Mouse (Mus musculus) large intestine, adult 2 months (tissue): ENCODE results near the gene Zeb2. TPM values are rescaled to one million over a fixed set of nuclear protein-coding genes. Genes with fewer than 3 reads are reported as not detected.
"Not testable (repeated sequence)": the region's sequence is repeated elsewhere in the genome, so short reads cannot be mapped to it uniquely, and the experiment has no call there.

Experiments used
- DNase-seq: peaks from one replicate; pipeline ENCODE4 v3.0.0-alpha.2; 2012; ENCODE audit warnings: low read depth, low spot score
- WGBS: fragments of 180-500 bp; shearing (Covaris S2); methylation state at CpG from one replicate; pipeline ENCODE4 v1.1.7; 2018; 5-methylcytosine and 5-hydroxymethylcytosine counted together
- polyA plus RNA-seq: library from polyadenylated mRNA; depleted of rRNA; stranded (reverse); fragments of >200 nt; gene quantifications from 2 replicates; pipeline ENCODE4 v1.2.3, GENCODE M21; 2012

The Zeb2 gene
- polyA plus RNA-seq, 1 experiment = 3.6 TPM

- DNase-seq = no peak
- WGBS = 4% methylated on average over 25 of the region's 25 CpGs
Measured at GRCm38 (mm10) chr2:45112891-45113683, 4.1 kb downstream of the Zeb2 start.

GRCm38 (mm10) chr2:45112021-45112747, 5.0 kb downstream of the Zeb2 start:
- DNase-seq = no peak
- WGBS = 8% methylated on average over 9 of the region's 9 CpGs

GRCm38 (mm10) chr2:45111571-45111970, 5.6 kb downstream of the Zeb2 start:
- DNase-seq = not testable (repeated sequence)
- under 1% methylated on average over 3 of the region's 3 CpGs for WGBS

- DNase-seq = no peak
- WGBS = 3% methylated on average over 20 of the region's 20 CpGs
Measured at GRCm38 (mm10) chr2:45110757-45111411, 6.3 kb downstream of the Zeb2 start.

GRCm38 (mm10) chr2:45109951-45110756, 7.0 kb downstream of the Zeb2 start:
- WGBS = 1% methylated on average over 54 of the region's 54 CpGs
- DNase-seq = no peak

- no peak for DNase-seq
- WGBS = 2% methylated on average over 72 of the region's 74 CpGs
Measured at GRCm38 (mm10) chr2:45109161-45109950, 7.8 kb downstream of the Zeb2 start.

- no peak for DNase-seq
- WGBS = 4% methylated on average over 25 of the region's 25 CpGs
Measured at GRCm38 (mm10) chr2:45108521-45109091, 8.6 kb downstream of the Zeb2 start.

- DNase-seq = no peak
- WGBS = 30% methylated on average over 2 of the region's 2 CpGs
Measured at GRCm38 (mm10) chr2:45107555-45107954, 9.6 kb downstream of the Zeb2 start.

- WGBS = 27% methylated on average over 7 of the region's 7 CpGs
Measured at GRCm38 (mm10) chr2:45105922-45106851, 11.0 kb downstream of the Zeb2 start.

GRCm38 (mm10) chr2:45105281-45105721, 11.9 kb downstream of the Zeb2 start:
- DNase-seq = no peak
- 50% methylated on average over 6 of the region's 6 CpGs for WGBS

More at GRCm38 (mm10) chr2:45105922-45106851, 11.0 kb downstream of the Zeb2 start:
- DNase-seq = no peak

GRCm38 (mm10) chr2:45104511-45105055, 12.6 kb downstream of the Zeb2 start:
- 24% methylated on average over 7 of the region's 7 CpGs for WGBS

GRCm38 (mm10) chr2:45104066-45104465, 13.1 kb downstream of the Zeb2 start:
- 40% methylated on average over 4 of the region's 4 CpGs for WGBS
- DNase-seq = no peak

More at GRCm38 (mm10) chr2:45104511-45105055, 12.6 kb downstream of the Zeb2 start:
- no peak for DNase-seq

GRCm38 (mm10) chr2:45103021-45103983, 13.9 kb downstream of the Zeb2 start:
- DNase-seq = no peak
- WGBS = 21% methylated on average over 10 of the region's 10 CpGs

GRCm38 (mm10) chr2:45102191-45102638, 15.0 kb downstream of the Zeb2 start:
- WGBS = 37% methylated on average over 8 of the region's 8 CpGs
- no peak for DNase-seq

GRCm38 (mm10) chr2:45101586-45101985, 15.6 kb downstream of the Zeb2 start:
- no peak for DNase-seq

GRCm38 (mm10) chr2:45101040-45101439, 16.2 kb downstream of the Zeb2 start:
- WGBS = 40% methylated on average over 4 of the region's 4 CpGs
- DNase-seq = no peak

More at GRCm38 (mm10) chr2:45101586-45101985, 15.6 kb downstream of the Zeb2 start:
- WGBS = 45% methylated on average over 2 of the region's 2 CpGs
